ENCODE assay signal across 18 mouse cellular contexts in the genomic region with DNA sequence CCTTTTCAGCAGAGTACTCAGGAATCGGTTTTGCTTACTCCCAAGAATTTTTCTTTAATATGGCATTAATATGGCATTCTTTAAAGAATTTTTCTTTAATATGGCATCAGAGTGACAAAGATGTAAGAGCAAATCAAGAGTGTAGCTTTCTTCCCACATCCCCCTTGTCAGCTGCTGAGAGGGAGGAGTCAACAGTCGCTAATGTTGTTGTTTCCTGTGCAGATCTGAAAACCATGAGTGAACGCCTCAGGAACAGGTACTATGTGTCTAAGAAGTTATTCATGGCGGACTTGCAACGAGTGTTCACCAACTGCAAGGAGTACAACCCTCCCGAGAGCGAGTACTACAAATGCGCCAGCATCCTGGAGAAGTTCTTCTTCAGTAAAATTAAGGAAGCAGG. TPM values are rescaled to one million over a fixed set of nuclear protein-coding genes. Genes with fewer than 3 reads are reported as not detected.
DNase-seq lines count a peak whose midpoint lies in the region; ATAC-seq and TF ChIP-seq lines count a peak whose summit lies in the region.
"Had no signal": no experiment of that assay in that cellular context is flagged by ENCODE, and none has a peak within 500 bp of the region (broad histone marks: within the 10 kb centered on the region; RNA-seq: fewer than 3 reads in every experiment).

No protein-coding gene starts in this region.

- no peaks in the 10 kb centered on the region for H3K4me1 ChIP-seq in midbrain, embryonic 13.5 days (replicated peaks)
- no peaks in the 10 kb centered on the region for H3K4me1 ChIP-seq in stomach, postnatal 0 days (replicated peaks; ENCODE audit: control insufficient read depth, insufficient read depth)
- H3K4me1 ChIP-seq: embryonic facial prominence, embryonic 10.5 days; embryonic facial prominence, embryonic 12.5 days; forebrain, embryonic 15.5 days had no signal

- WGBS in midbrain, embryonic 13.5 days = 90% methylated on average over 8 of the region's 8 CpGs
- WGBS in stomach, postnatal 0 days = 90% methylated on average over 8 of the region's 8 CpGs

- H3K4me2 ChIP-seq in midbrain, embryonic 13.5 days (replicated peaks) = no peak overlapping the region
- no peak overlapping the region for H3K4me2 ChIP-seq in stomach, postnatal 0 days (replicated peaks; ENCODE audit: low read depth)
- H3K4me2 ChIP-seq: embryonic facial prominence, embryonic 12.5 days; forebrain, embryonic 13.5 days; forebrain, embryonic 15.5 days had no signal

- H3K36me3 ChIP-seq in midbrain, embryonic 13.5 days = peaks cover 53% of the 10 kb centered on the region
- H3K36me3 ChIP-seq in stomach, postnatal 0 days (ENCODE audit: control insufficient read depth, insufficient read depth, low read length) = no peaks in the 10 kb centered on the region; the same call in 1 of the 2 replicates

- peak; percentile 69 for ATAC-seq in CD4-positive, CD25-positive, alpha-beta regulatory T cell, adult 4 months
- ATAC-seq in inflammation-experienced regulatory T-cells, adult 6 months = peak; percentile 51
- ATAC-seq in midbrain, embryonic 13.5 days = no peak
- ATAC-seq in stomach, postnatal 0 days (ENCODE audit: low FRiP score, low TSS enrichment) = no peak
- ATAC-seq: forebrain, embryonic 13.5 days; forebrain, embryonic 15.5 days; forebrain, postnatal 0 days had no signal

- no peak overlapping the region for H3K27ac ChIP-seq in midbrain, embryonic 13.5 days
- no peak overlapping the region for H3K27ac ChIP-seq in stomach, postnatal 0 days (replicated peaks)
- H3K27ac ChIP-seq: embryonic facial prominence, embryonic 10.5 days; embryonic facial prominence, embryonic 12.5 days; forebrain, embryonic 13.5 days; forebrain, embryonic 15.5 days had no signal

- DNase-seq in CD4-positive, CD25-positive, alpha-beta regulatory T cell, adult 2 months (ENCODE audit: low read depth, low spot score) = peak; percentile 30
- DNase-seq in stomach, postnatal 0 days (ENCODE audit: low spot score) = no peak
- DNase-seq: adrenal gland, adult 8-10 months; adrenal gland, postnatal 14 days; adrenal gland, postnatal 36 days; cerebellum, adult 11-12 months; cerebellum, adult 2 months; cerebellum, adult 9-10 months; cerebellum, postnatal 10 days; cerebellum, postnatal 25 days; forebrain, postnatal 0 days had no signal

- no peak overlapping the region for H3K4me3 ChIP-seq in midbrain, embryonic 13.5 days (replicated peaks)
- no peak overlapping the region for H3K4me3 ChIP-seq in stomach, postnatal 0 days (ENCODE audit: low read depth, low read length)
- H3K4me3 ChIP-seq: embryonic facial prominence, embryonic 10.5 days; embryonic facial prominence, embryonic 12.5 days; forebrain, embryonic 13.5 days; forebrain, embryonic 15.5 days had no signal

- H3K27me3 ChIP-seq in midbrain, embryonic 13.5 days = no peaks in the 10 kb centered on the region
- H3K27me3 ChIP-seq in stomach, postnatal 0 days (ENCODE audit: control insufficient read depth, insufficient read depth, low read length) = no peaks in the 10 kb centered on the region
- H3K27me3 ChIP-seq: embryonic facial prominence, embryonic 12.5 days; forebrain, embryonic 13.5 days; forebrain, embryonic 15.5 days had no signal

- H3K9ac ChIP-seq in midbrain, embryonic 13.5 days (replicated peaks) = no peak overlapping the region
- no peak overlapping the region for H3K9ac ChIP-seq in stomach, postnatal 0 days (ENCODE audit: low read length)
- H3K9ac ChIP-seq: embryonic facial prominence, embryonic 12.5 days; forebrain, embryonic 13.5 days; forebrain, embryonic 15.5 days; forebrain, postnatal 0 days had no signal

- H3K9me3 ChIP-seq in midbrain, embryonic 13.5 days = no peaks in the 10 kb centered on the region
- H3K9me3 ChIP-seq in stomach, postnatal 0 days (ENCODE audit: control insufficient read depth, low read length) = no peaks in the 10 kb centered on the region
- H3K9me3 ChIP-seq: embryonic facial prominence, embryonic 10.5 days; embryonic facial prominence, embryonic 12.5 days; forebrain, embryonic 13.5 days; forebrain, embryonic 15.5 days had no signal

- no peak for TF ChIP-seq CTCF in stomach, postnatal 0 days (IDR thresholded peaks at IDR 0.05; ENCODE audit: low read depth)

- no peak for TF ChIP-seq EP300 in stomach, postnatal 0 days (optimal IDR thresholded peaks at IDR 0.05)

RNA-seq across cellular contexts. Expression of gene Sgo1, which starts 18.7 kb away (rescaled TPM):
- polyA plus RNA-seq in CD4-positive, CD25-positive, alpha-beta regulatory T cell, adult 4 months (2017; shearing (Covaris generic)) = 1 to 10 TPM; 2.5 to 3.5 TPM
- polyA plus RNA-seq in inflammation-experienced regulatory T-cells, adult 6 months (2017; shearing (Covaris generic)) = 10 to 100 TPM in 1 of 3 experiments, 1 to 10 TPM in 2; 1.4 to 35.4 (median 4.2) TPM
- 16.7 and 17.6 TPM in 2 replicates for polyA plus RNA-seq in midbrain, embryonic 13.5 days (2015; fragmentation: Nextera tagmentation; extraction: Ambion mirVana)
- 10.3 and 14.0 TPM in 2 replicates for polyA plus RNA-seq in stomach, postnatal 0 days (2015; fragmentation: Nextera tagmentation; extraction: Ambion mirVana)

Comparison
In these comparisons a context has a peak if more than half of its experiments do, and no peak if none do; other contexts are left out.
1. ATAC-seq: peak in CD4-positive, CD25-positive, alpha-beta regulatory T cell, adult 4 months (single experiment) and inflammation-experienced regulatory T-cells, adult 6 months (single experiment); none in midbrain, embryonic 13.5 days (single experiment) and stomach, postnatal 0 days (single experiment).